Mouse (Mus musculus) embryonic fibroblast, embryonic 13.5 days (primary cell): ENCODE measurements at regions not wholly inside any gene's neighbourhood (a gene's known extent, or its start where the extent isn't known, plus 50 kb on each side); places are given as distances from the start of the nearest gene placed in this dataset.

ENCODE experiments used
- H3K27ac ChIP-seq: 2 replicates; pipeline ENCODE4 v1.5.1; 2012; ENCODE audit warnings: low read length, control low read depth, inconsistent platforms; ENCODE audit not compliant: insufficient read depth
- H3K4me1 ChIP-seq: 2 replicates; pipeline ENCODE4 v1.6.1; 2011; ENCODE audit warnings: low read length; ENCODE audit not compliant: control insufficient read depth, insufficient read depth
- H3K4me3 ChIP-seq: 2 replicates; pipeline ENCODE4 v1.5.1; 2011; ENCODE audit warnings: mild to moderate bottlenecking, control low read depth, low read length; ENCODE audit not compliant: insufficient read depth
- CTCF ChIP-seq: IDR thresholded peaks from 2 replicates; pipeline ENCODE4 v1.5.1; 2011; ENCODE audit warnings: mild to moderate bottlenecking, control low read depth, low read length, moderate library complexity, borderline replicate concordance; ENCODE audit not compliant: insufficient read depth
- POLR2A ChIP-seq: IDR thresholded peaks from 2 replicates; pipeline ENCODE4 v1.6.1; 2011; ENCODE audit warnings: low read depth, mild to moderate bottlenecking, control low read depth, low read length, moderate library complexity

GRCm38 (mm10) chr7:83050011-83050410 is 182.9 kb downstream of the Mex3b start:
- no peaks in the 10 kb centered on the region for H3K4me1 ChIP-seq
- H3K4me3 ChIP-seq, result no peak overlapping the region
- no peak overlapping the region for H3K27ac ChIP-seq
- TF ChIP-seq CTCF, result no peak
- TF ChIP-seq POLR2A, result no peak

- Histone ChIP-seq H3K27ac (no peak overlapping the region), H3K4me1 (no peaks in the 10 kb centered on the region), H3K4me3 (no peak overlapping the region)
- TF ChIP-seq POLR2A (no peak), CTCF (no peak)
Measured at GRCm38 (mm10) chr7:83050833-83051497, 183.8 kb downstream of the Mex3b start.

- H3K27ac ChIP-seq, result peak overlapping the region; percentile 63
- no peaks in the 10 kb centered on the region for H3K4me1 ChIP-seq
- H3K4me3 ChIP-seq, result no peak overlapping the region
- no peak for TF ChIP-seq POLR2A
- no peak for TF ChIP-seq CTCF
Measured at GRCm38 (mm10) chr7:83056101-83056935, 189.2 kb downstream of the Mex3b start.

GRCm38 (mm10) chr7:83060318-83060717 is 193.2 kb downstream of the Mex3b start:
- TF ChIP-seq CTCF (no peak), POLR2A (no peak)
- H3K27ac ChIP-seq, result peak overlapping the region; percentile 59

GRCm38 (mm10) chr7:83060733-83061132 is 193.6 kb downstream of the Mex3b start:
- Histone ChIP-seq H3K4me3 (no peak overlapping the region), H3K4me1 (peaks cover 4% of the 10 kb centered on the region; the same call in 1 of the 2 replicates), H3K27ac (peak overlapping the region; percentile 59)
- TF ChIP-seq CTCF (no peak), POLR2A (no peak)

More at GRCm38 (mm10) chr7:83060318-83060717, 193.2 kb downstream of the Mex3b start:
- peaks cover 4% of the 10 kb centered on the region; the same call in 1 of the 2 replicates for H3K4me1 ChIP-seq
- no peak overlapping the region for H3K4me3 ChIP-seq

GRCm38 (mm10) chr7:83061197-83061893 is 194.2 kb downstream of the Mex3b start:
- no peak for TF ChIP-seq POLR2A
- TF ChIP-seq CTCF, result no peak
- no peak overlapping the region for H3K4me3 ChIP-seq
- H3K4me1 ChIP-seq, result peaks cover 4% of the 10 kb centered on the region; the same call in 1 of the 2 replicates
- peak overlapping the region; percentile 47 for H3K27ac ChIP-seq

GRCm38 (mm10) chr7:83061894-83062477 is 194.9 kb downstream of the Mex3b start:
- Histone ChIP-seq H3K27ac (peak overlapping the region; percentile 47; the same call in 1 of the 2 replicates), H3K4me3 (no peak overlapping the region), H3K4me1 (peaks cover 4% of the 10 kb centered on the region; the same call in 1 of the 2 replicates)
- TF ChIP-seq CTCF, result no peak
- TF ChIP-seq POLR2A, result no peak

GRCm38 (mm10) chr7:83063559-83063958 is 196.4 kb downstream of the Mex3b start:
- Histone ChIP-seq H3K4me3 (no peak overlapping the region), H3K27ac (no peak overlapping the region), H3K4me1 (peaks cover 4% of the 10 kb centered on the region; the same call in 1 of the 2 replicates)
- TF ChIP-seq POLR2A (no peak), CTCF (no peak)

- H3K4me1 ChIP-seq, result peaks cover 4% of the 10 kb centered on the region; the same call in 1 of the 2 replicates
- H3K27ac ChIP-seq, result no peak overlapping the region
- H3K4me3 ChIP-seq, result no peak overlapping the region
- TF ChIP-seq CTCF (no peak), POLR2A (no peak)
Measured at GRCm38 (mm10) chr7:83065341-83065740, 198.2 kb downstream of the Mex3b start.
